Mouse (Mus musculus): ENCODE measurements around the gene Pfn3.

DNA sequence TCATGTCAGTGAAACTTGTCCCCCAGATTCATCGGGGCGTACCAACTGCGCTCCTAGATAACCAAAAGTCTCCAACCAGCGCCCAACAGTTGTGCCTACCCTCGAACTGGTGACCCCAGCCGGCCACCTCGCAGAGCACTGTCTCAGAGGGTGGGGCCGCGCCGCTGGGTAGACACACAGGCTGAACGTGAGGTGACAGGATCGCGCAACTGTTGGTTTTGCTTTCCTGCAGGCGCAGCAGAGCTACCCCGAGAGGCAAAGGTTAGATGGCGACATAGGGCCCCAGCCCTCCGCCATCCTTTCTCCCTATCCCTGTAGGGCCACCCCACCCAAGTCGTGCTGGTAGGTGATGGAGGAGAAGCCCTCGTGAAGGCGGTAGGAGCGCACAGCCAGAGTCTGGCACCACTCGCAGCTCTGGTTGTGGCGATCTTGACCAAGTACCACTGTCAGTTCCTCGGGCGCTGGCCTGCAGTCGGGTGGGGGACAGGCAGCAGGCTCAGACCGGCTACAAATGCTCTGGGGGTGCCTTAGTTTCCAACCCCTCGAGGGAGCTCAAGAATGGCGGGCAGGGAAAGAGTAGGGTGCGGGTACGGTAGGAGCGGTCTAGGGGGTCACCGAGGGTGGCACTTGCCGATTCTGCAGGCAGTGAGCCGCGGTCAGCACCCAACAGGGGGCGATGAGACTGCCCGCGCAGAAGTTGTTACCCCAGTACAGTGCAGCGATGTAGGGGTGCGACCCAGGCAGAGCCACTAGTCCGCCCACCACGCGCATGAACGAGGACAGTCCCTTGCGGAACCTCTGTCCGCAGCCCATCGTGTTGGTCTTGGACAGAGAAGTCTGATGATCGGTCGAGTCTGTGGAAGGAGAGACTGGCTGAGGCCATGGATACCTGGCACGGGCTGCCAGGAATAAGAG, 5.2 kb upstream of the Pfn3 start:
- TF ChIP-seq POLR2A (IDR thresholded peaks at IDR 0.05; ENCODE audit: low read depth, low read length) (no peak), CTCF (IDR thresholded peaks at IDR 0.05; ENCODE audit: borderline replicate concordance, insufficient read depth, low read length) (no peak)
